Mouse (Mus musculus): ENCODE measurements around the gene Ambn.

- TF ChIP-seq CTCF (conservative IDR thresholded peaks at IDR 0.05; ENCODE audit: insufficient read depth, insufficient read length, low read depth, low read length) = no peak
- no peak for TF ChIP-seq POLR2A (IDR thresholded peaks at IDR 0.05; ENCODE audit: low read depth, low read length)
These were observed 44.0 kb downstream of the Ambn start for GRCm38 (mm10) chr5:88499781-88500180.
